Mouse (Mus musculus) brain, embryonic 18.5 days (tissue): ENCODE data around the gene Mindy4.

Experiments
- DNase-seq: peaks from one replicate; pipeline ENCODE4 v3.0.0-alpha.2; 2012; ENCODE audit warnings: low read depth, low spot score

The Mindy4 gene

DNA sequence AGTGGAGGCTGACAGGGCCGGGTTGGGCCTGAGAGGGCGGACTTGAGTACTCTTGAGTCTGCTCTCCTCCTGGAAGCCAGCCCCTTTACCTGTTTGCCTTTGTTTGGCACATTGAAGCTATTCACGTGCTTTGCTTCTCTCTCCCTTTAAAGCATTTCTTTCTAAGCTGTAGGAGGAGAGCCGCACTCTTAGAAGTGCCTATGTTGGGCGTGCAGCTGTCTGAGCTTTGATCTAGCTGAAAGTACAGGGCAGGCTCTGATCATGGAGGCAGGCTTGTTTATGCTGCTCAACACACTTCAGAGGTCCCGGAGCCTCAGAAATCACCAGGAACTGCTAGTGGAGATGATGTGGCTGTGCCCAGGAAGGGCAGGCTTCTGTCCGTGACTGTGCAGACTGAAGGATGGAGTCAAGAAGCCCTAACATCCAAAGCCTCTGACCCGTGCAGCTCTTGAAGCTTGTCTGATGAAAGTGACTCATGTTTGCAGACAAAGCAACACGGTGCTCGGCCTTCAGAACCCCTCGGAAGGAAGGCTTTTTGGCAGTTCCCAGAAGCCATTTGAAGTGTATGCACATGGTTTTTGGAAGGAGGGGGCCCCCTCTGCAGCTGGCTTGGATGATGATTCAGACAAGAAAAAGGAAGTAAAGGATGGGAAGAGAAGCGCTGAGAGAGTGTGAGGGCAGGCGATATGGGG, 53.5 kb downstream of the Mindy4 start:
- DNase-seq = no peak

DNA sequence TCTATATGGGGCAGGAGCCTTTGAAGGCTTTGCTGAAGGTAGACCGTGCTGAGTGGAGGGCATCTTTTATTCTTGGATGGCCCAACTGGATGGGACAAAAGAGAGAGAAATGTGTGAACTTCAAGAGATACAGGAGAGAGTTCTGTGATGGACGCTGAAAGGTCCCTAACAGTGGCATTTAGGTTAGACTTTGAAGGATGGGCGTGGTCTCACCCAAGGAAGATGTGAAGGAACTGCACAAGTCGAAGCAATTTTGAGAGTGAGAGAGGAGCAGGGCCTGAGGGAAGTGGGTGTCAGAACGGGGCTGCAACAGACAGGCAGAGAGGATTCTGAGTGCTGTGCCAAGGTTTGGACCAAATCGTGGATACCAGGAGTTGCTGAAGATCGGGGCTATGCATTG, 54.1 kb downstream of the Mindy4 start:
- no peak for DNase-seq

DNA sequence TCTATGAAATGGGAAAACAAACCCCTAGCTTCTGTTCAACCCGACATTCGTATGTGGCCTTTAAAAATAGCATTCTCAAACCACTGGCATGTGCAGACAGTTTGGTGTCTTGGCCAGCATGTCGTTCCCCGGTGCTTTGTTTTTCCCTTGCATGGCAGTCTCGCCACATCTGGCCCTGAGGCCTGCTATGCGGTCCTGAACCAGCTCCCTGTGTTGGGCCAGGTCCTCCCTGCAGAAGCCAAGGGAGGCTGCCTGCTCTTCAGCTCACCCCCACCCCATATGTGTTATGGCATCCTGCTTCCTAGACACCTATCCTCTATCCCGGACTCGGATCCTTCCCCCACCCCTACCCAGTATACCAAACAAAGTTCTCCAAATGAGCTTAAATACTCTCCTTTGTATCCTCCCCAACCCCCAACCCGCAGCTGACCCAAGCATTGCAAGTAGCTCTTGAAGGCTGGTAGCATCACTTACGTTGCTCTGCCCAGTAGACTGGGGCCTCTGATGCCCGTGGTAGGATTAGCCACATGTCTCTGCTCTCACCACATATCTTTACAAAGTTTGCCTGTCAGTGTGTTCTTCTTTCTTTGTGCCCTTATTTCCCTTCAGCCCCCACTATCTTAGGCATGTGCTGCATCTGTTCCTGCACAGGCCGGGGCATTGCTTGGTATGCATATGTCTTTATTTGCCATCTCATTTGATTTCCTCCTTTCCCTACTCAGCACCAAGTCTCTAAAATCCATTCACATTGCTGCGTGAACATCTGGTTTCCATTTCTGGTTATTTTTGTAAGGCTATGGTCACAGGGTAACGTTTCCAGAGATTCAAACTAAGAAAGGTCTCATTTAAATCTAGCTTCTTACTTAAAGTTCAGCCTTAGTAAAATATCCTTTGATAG, 55.5 kb downstream of the Mindy4 start:
- no peak for DNase-seq

DNA sequence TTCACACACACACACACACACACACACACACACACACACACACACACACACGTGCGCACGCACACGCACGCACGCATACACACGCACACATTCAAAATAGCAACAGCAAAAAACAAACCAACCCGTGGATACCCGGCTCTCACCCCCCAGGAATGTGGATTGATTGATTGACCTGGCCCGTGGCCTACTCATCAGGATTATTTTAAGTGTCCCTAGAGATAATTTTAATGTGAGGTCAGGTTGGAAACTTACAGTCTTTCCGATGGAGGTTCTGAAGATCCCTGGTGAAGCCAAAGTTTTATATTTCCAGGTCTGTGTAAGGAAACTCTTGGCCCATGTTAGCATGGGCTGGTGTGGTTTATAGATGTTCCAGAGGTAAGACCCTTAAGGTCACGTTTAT, 59.0 kb downstream of the Mindy4 start:
- no peak for DNase-seq

DNA sequence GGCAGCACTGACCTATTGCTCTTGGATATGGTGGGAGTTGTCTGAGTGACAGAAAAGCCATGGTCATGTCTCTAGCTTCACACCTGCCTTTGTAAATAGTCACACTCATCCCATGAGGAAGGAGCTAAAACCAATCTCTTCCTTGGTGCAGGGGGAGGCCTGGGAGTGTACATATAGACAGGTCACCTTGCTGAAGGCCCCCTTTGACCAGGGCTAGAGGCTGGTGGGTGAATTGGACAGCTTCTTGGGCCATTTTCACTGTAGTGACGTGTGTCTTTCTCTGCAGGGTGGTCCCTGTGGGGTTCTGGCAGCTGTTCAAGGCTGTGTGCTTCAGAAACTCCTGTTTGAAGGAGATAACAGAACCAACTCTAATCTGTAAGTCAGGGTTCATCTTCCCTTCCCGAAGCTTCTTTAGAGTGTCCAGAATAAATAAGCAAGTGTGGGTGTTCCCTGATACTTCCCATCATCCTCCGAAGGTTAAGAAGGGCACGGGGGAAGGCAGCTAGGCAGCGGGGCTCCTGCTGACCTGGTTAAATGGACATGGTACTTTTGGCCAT, 60.4 kb downstream of the Mindy4 start:
- no peak for DNase-seq

DNA sequence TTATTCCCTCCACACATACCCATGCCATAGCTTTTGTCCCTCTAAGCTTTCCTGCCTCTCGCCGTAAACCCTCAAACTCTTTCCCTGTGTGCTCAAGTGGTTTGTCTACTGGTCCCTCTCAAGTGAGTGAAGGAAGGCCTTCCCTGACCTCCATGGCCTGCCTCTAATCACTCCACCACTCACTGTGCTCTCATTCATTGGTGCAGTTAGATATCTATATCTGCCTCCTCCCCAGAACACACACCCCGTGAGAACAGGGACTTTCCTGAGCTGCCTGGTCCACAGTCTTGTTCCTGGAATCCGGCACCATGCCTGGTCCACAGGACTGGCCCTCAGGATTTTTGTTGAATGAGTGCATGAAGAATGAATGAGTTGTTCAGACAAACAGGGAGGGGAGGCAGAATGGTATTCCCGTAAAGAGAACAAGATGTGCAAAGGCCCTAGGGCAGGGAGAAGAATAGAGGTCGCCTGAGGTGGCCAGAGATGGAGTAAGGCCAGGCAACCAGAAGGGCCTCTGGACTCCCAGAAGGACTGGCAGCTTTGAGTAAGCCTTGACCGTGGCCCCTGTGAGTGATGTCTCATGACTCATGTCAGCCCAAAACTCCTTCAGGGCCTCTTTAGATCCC, 61.7 kb downstream of the Mindy4 start:
- DNase-seq = no peak

DNA sequence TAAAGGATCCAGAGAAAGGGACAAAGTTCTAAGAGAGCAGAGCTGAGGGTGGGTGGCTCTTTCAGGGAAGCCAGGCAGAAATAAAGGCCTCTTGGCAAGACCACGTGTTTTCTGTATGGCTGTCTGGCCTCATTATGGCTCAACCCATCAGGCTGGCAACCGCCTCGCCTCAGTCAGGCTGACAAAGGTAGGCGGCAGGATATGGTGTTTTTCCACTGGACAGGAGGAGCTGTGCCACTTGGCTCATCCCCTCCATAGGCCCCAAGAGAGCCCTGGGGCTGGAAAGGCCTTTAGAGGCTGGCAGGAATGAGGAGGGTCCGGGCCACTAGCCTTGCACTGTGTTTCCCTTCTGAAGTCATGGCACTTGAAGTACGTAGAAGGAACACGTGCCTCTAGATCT, 69.8 kb downstream of the Mindy4 start:
- DNase-seq = no peak

DNA sequence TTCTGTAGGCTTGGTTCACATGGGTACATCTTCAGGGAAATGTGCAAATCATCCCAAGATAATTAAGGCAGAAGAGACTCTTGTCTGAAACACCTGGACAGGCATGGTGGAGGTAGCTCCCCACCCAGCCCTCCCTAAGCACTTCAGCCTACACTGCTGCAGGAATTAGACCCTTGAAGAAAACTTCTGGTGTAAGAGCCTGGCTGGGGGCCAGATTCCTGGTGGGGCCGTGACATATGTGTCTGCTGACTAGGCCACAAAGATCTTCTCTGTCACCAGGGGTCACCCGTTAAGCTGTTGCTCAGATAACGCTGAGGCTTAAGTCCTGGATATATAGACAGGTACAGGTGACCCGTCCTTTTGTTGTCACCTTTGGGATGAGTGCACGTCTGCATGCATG, 70.3 kb downstream of the Mindy4 start:
- no peak for DNase-seq

DNA sequence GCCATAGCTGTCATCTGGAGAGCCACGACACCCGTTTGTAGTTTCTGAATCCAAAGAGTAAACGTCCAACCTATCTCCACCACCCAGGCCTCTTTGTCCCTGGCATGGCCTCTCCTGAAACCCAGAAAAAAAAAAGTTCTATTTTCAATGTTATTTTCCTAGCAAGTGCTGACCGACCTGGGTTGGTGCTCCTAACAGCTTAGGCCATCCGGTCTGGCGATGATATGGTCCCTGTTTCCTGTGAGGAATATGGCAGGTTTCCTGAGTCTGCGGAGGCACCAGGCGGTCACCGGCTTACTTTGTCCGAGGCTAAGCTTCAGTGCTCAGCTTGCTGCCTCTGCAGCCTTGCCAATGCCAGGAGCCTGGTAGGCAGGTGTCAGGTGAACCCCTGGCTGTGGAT, 71.8 kb downstream of the Mindy4 start:
- DNase-seq = no peak

DNA sequence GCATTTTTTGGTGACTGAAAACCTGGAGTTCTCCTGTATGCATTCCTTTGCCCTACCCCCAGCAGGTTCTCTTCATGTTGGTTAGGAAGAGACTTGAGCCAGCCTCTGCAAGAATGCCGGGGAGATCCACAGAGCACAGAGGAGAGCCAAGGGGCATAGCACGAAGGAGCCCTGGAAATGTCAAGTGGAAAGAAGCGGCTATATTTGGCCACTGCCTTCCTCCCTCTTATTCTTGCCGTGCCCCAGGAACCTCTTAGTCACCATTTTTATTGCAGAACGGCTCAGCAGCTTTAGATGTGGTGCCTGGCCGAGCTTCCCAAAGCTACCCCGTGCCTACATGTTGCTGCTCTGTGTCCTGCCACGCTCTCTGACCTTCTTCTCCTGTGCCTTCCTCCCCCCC, 72.6 kb downstream of the Mindy4 start:
- no peak for DNase-seq

DNA sequence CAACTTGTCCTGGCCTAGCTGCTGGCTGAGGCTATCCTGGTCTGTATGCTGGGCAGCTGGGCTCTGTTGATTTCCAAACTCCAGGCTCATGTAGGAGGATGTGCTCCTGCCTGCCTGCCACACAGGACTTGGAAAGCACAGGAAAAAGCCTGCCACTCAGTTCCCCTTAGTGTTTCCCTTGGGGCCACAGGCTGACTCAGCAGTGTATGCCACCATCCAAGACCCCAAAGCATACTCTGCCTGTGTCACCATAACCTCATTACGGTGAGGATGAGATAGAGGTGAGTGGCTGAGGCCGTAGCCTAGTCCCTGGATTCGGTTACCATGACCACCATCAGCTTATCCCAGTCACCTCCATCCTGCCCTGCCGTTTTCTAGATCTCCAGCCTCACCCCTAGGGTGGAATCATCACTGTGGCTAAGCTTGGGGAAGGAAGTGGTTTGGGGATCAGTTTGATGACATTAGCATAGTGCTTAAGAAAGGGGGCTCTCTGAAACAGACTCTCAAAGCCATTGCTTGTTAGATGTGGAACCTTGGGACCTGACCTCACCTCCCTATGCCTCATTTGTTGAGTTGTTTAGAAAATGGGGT, 73.6 kb downstream of the Mindy4 start:
- no peak for DNase-seq

DNA sequence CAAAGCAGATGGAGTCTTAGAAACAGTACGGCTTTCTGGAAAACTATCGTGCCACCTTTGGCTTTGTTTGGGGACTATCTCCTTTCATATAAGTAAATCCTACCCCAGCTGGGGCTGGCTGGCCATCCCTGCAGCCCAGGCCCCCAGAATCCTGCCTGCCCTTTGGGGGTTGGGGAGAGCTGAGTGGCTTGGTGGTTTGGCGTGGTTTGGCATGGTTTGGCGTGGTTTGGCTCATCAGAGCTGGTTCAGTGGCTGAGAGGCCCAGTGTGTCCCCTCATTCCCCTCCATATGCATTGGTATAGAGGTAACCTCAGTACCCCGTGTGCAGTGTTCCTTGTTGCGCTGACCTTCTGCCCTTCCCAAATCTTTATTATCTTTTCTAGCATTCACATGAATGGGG, 74.9 kb downstream of the Mindy4 start:
- DNase-seq = no peak

DNA sequence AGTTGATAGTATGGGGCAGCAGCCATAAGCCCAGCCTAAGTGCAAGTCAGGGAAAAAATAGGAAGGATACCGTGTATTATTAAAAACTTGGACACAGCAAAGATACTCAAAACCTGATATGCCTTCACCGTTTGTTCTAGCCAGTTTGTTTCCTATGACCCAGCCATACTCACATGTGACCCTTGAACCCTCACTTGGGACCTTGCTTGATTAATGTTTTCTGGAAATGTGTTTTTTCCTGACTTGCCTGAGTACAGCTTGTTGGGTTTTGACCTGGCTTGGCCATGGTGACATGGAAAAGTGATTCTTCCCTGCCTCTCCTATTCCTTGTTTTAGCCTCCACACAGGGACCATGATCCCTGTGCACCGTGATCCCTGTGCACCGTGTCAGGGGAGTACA, 75.3 kb downstream of the Mindy4 start:
- no peak for DNase-seq

DNA sequence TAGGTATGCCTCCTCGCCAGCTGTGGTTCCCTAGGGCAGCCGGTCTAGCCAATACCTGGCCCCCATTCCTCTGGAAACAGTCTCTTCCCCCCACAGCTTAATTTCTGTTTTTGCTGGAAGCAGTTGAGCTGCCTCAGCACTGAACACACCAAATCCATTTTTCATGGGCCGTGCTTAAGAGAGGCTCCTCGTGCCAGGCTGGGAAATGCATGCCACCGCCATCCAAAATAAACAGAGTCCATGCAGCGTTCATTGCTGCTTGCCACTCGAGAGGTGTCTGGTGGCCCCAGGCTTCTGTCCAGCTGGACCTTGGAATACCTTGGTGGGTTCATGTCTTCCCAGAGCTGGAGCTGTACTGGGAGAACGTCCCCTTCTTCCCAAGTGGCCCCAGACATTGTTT, 77.8 kb downstream of the Mindy4 start:
- DNase-seq = no peak

DNA sequence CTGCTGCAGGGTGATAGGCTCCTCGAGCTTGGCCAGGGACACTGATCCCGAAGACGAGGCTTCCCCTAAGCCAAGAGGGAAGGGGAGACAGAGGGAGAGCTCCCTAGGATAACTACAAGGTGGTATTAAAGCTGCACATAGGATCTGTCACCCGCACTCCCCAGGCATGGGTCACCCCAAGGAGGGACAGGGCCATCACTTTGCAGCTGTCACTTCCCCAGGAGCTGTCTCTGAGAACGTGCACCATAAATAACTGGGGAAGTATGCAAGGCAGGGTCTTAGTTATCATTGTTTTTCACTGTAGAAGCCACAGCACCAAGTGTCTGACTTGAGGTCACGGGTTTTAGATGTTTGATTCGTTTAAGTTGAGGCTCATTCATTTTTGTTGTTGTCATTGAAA, 78.5 kb downstream of the Mindy4 start:
- no peak for DNase-seq

DNA sequence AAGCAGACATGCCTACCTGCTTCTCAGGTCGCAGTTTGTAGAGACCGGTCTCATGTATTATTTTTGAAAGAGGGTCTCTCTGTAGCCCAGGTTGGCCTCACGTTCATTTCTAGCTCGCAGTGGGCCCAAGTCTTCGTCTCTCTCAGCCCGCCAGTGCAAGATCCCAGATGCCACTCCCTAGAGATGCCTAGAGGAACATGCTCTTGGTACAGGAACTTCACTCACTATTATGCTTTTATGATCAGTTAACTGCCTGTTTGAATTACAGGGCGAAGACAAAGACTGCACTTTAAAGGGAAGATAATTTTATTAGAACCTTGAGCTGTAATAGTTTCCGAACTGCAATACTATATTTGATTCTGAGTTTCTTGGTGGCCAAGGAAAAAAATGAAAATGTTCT, 79.2 kb downstream of the Mindy4 start:
- no peak for DNase-seq

DNA sequence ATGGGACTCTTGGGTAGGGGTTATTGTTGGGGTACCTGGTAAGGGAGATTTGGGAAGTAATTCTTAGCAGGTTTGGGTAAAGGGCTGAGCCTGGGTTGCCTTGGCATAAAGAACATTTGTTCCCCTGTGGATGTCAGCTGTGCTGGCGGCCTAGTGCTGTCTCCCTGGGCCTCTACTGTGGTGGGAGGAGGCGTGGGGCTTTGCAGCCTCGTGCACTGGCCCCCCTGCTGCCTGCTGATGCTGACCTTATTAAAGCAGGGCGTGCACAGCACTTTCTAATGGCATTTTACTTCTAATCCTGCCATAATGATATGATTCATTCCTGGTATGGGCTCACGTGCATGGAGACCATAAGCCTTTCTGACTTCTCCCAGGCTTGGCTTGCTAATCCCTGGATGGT, 82.0 kb downstream of the Mindy4 start:
- DNase-seq = no peak

DNA sequence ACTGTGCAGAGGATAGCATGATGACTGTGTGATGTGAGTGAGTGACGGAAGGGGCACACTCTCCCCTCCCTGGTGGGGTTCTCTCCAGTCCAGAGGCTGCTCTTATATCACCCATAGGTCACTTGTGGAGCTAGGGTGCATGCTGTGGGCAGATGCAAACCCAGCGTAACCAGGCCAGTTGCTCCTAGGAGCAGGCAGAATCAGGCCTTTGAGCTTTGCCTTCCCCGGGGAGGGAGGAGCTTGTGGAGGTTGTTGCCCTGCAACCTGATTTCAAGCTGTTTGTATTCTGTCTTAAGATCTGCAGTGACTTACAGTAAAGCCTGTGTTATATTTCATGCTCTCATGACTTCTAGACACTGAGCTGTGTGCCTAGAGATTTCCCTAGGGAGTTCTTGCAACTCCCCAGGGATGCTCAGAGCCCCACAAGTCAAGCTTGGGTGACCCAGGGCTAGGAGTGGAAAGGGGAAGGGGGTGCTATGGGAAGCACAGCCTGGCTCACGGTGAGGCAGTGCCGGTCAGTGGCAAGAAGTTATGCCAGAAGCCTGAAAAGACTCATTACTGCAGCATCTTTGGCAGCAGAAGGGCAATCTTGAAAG, 84.9 kb downstream of the Mindy4 start:
- no peak for DNase-seq

DNA sequence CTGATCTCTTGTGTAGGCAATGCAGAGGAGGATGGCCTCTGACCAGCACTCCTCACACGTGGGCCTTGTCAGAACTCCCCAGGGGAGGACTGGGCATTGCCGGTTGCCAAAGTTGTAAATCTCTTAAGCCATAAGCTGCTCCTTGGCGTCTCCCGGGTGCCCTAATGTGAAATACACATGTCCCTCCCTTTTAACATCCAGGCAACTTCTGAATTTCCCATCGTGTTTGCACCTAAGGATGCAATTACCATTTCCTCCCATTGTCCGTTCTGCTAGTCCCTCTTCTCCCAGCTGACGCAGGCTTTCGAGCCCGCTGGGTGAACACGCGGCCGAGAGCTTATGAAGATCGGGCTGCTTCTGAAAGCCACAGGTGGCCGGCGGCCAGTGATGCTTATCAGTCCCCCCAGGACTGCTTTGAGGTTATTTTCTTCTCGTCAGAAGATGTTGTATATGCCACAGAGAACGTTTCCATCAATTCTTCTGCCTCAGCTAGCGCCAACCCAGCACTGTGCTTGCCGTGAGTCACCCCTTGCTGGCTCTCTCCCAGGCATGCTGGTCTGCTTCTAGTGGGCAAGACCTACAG, 91.5 kb downstream of the Mindy4 start:
- no peak for DNase-seq

DNA sequence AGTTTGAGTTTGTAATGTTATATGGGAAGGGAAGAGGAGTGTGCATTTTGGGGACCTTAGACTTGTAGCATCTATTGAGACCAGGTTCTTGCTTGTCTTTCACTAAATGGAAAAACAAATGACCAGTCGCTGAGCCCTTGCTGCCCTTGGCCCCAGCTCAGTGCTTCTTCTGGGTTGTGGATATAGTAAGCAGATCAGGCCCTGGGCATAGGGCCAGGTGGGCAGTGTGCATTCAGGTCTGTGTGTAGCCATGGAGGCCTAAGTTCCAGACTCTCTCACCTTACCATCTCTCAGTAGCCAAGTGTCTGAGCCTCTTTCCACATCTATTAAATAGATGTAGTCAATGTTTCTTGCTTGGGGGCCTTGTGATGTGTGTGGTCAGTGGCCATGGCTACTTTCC, 92.1 kb downstream of the Mindy4 start:
- DNase-seq = no peak

DNA sequence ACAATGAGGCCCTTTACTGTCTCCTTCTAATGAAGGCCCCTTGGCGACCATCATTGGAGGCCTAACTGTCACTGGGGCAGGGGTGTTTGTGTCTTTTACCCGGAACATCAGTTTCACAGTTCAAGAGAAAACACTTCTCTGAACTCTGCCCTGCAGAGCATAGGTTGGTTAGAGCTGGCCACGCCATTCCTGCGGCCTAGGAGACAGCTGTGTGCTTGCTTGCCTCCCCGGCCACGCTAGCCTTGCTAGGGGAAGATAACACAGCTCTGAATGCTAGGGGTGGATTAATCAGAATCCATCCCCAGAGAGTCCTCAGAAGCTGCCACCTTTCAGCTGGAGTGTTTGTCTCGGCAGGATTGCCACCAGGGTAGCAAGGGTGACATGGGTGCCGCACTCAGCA, 96.3 kb downstream of the Mindy4 start:
- no peak for DNase-seq
